Mouse (Mus musculus): ENCODE measurements around the gene Actbl2. TPM values are rescaled to one million over a fixed set of nuclear protein-coding genes. Genes with fewer than 3 reads are reported as not detected.

Gene Actbl2
- polyA plus RNA-seq, 1 experiment from 2014 or later = not detected

DNA sequence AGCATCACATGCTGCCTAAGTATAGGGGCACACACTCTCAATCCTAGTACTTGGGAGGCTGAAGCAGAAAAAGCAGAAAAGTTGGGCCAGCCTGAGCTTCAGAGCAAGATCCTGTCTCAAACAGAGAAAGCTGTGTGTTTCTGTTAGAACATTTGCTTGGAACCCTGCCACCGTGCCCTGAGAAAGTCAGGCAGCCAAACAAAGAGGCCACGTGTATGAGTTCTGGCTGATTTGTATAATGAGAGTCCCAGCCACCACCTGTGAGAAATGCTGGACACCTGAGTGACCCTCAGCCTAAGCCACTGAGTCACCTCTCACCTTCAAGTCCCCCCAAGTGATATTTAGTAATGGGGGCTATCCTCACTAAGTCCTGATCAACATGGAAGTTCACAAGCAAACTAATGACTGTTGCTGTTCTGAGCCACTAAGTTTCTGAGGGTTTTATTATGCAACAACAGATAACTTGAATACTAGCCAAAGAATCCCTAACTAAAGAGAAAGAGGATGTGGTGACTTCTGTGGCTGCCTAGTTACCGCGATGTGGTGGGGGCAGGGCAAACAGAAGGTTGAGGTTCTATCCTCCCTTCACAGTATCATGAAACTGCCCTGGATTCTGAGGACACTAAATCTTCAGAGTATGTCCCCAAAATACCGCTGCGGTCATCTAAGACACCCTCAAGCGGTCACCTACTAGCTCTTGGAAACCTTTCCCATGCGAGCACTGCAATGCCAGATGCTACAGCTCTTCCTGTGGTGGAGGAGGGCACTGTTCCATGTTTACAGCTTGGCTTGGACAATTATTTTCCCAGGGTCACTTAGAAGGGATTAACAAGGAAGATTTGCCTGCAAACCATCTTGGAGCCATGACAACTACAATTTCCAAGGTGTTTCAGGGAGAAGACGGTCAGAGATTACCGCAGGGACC, 31.9 kb downstream of the Actbl2 start:
- Histone ChIP-seq H3K27me3 (replicated peaks) (no peaks in the 10 kb centered on the region), H3K9me3 (replicated peaks) (no peaks in the 10 kb centered on the region), H3K36me3 (no peaks in the 10 kb centered on the region), H3K27ac (no peak overlapping the region), H3K4me1 (no peaks in the 10 kb centered on the region), H3K9ac (no peak overlapping the region), H3K4me2 (no peak overlapping the region), H3K4me3 (no peak overlapping the region)
- no peak for ATAC-seq
- WGBS (ENCODE audit: insufficient replicate concordance) = 45% methylated on average over 10 of the region's 10 CpGs

DNA sequence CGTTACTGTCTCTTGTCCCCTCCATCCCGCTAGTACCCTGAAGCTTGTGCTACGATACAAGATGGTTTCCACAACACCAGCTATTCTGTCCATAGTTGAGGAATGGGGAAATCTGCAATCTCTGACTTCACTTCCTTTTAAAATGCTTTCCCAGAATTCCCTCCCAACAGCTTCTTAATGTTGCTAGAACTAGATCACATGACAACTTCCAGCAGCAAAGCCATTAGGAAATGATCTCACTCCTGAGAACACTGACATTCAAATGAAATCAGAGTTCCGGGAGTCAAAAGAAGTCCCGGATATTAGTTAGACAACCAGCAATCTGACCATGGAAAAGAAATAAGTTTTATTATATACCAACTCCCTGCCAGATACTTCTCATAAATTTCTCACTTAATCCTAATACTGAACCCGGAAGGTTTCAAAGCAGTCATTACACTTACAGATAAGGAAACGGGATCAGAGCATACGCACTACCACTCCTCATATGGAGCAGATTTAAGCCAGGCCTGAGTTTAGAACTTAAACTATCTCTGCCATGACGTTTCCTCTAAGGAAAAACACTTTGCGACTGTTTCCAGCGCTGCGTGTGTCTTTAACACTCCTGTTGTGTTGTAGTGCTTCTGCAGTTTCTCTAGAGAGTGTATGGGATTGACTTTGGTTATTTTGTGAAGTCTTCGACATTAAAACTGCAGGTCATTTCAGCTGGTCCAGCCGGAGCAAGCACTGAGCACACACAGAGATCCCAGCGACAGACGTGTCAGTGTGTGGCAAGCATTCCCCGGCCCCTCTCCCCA, 36.5 kb downstream of the Actbl2 start:
- no peak for ATAC-seq
- peak overlapping the region; percentile 60 for H3K27ac ChIP-seq
- no peaks in the 10 kb centered on the region for H3K9me3 ChIP-seq (replicated peaks)
- 68% methylated on average over 17 of the region's 17 CpGs for WGBS (ENCODE audit: insufficient replicate concordance)
- no peaks in the 10 kb centered on the region for H3K36me3 ChIP-seq
- no peak overlapping the region for H3K4me2 ChIP-seq
- no peaks in the 10 kb centered on the region for H3K4me1 ChIP-seq
- H3K27me3 ChIP-seq (replicated peaks) = no peaks in the 10 kb centered on the region
- H3K9ac ChIP-seq = no peak overlapping the region
- no peak overlapping the region for H3K4me3 ChIP-seq

DNA sequence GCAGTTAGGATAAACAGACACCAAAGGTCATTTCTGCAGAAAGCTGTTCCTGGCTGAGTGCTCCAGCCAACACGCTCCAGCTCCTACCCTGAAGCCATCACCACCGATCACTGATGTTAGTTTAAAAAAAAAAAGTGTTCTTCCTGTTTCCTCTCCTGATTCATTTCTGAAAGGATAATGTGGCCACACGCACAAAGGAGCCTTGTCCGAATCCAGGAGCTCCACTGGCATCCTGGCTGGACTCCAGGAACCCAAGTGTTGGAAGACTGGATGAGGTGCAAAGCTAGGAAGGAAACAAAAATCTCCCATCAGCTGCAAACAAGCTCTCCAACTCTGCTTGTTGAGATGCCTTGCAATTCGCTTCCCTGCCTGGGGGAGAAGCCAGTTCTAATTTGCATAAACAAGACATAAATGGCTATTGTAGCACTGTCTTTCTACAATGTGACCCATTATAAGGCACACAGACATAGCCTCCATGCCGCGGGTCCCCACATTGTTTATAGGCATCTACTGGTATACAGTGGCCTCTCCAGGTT, 37.2 kb downstream of the Actbl2 start:
- H3K4me1 ChIP-seq = no peaks in the 10 kb centered on the region
- no peak overlapping the region for H3K4me2 ChIP-seq
- no peak for ATAC-seq
- H3K9ac ChIP-seq = no peak overlapping the region
- H3K36me3 ChIP-seq = no peaks in the 10 kb centered on the region
- H3K9me3 ChIP-seq (replicated peaks) = no peaks in the 10 kb centered on the region
- no peaks in the 10 kb centered on the region for H3K27me3 ChIP-seq (replicated peaks)
- H3K4me3 ChIP-seq = no peak overlapping the region
- H3K27ac ChIP-seq = peak overlapping the region; percentile 60; the same call in 1 of the 2 replicates
- 54% methylated on average over 7 of the region's 7 CpGs for WGBS (ENCODE audit: insufficient replicate concordance)

DNA sequence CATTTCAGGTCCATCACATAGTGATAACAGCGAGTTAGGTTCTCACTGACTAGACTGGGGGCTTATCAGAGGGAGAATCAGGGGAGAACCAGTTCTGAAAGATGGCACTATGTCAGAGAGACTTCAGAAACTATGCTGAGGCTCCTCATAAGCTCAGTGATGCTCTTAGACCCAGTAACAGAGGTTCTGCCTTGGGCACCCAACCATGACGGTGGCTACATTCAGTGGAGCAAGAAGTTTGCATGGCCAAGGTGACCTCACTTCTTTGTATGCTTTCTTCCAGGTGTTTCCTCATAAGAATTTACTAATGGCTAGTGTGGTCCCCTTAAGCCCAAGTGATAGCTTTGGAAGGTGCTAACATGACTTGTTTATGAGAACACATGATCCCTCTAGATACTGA, 38.7 kb downstream of the Actbl2 start:
- Histone ChIP-seq H3K4me3 (no peak overlapping the region), H3K27ac (no peak overlapping the region), H3K27me3 (replicated peaks) (no peaks in the 10 kb centered on the region), H3K4me1 (no peaks in the 10 kb centered on the region), H3K4me2 (no peak overlapping the region), H3K9me3 (replicated peaks) (no peaks in the 10 kb centered on the region), H3K9ac (no peak overlapping the region), H3K36me3 (no peaks in the 10 kb centered on the region)
- 64% methylated on average over 2 of the region's 2 CpGs for WGBS (ENCODE audit: insufficient replicate concordance)
- ATAC-seq = no peak

DNA sequence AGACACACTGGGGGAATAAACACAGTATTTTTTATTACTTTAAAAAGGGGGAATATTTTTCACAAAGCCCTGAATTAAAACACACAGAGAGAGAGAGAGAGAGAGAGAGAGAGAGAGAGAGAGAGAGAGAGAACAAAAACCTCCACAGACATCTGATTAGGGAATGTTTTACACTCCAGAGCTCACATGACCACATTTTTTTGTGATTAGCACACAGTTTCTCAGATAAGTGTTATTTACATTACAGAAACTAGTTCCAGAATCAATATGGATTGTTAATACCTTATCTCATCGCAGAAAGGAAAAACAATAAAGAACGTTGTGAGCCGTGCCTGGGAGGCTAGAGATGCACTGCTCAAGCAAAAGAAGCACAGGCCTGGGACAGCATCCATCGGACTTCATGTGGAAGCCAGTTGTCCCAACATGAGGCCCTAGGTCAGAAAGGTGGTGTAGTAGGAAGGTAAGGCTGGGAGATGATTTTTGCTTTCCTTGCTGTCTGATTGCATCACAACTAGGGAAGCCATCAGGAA, 40.2 kb downstream of the Actbl2 start:
- no peak overlapping the region for H3K4me2 ChIP-seq
- no peak for ATAC-seq
- H3K27ac ChIP-seq = no peak overlapping the region
- H3K9me3 ChIP-seq (replicated peaks) = no peaks in the 10 kb centered on the region
- H3K9ac ChIP-seq = no peak overlapping the region
- no peaks in the 10 kb centered on the region for H3K4me1 ChIP-seq
- H3K4me3 ChIP-seq = no peak overlapping the region
- H3K27me3 ChIP-seq (replicated peaks) = no peaks in the 10 kb centered on the region
- WGBS (ENCODE audit: insufficient replicate concordance) = 58% methylated on average over 4 of the region's 4 CpGs
- no peaks in the 10 kb centered on the region for H3K36me3 ChIP-seq

DNA sequence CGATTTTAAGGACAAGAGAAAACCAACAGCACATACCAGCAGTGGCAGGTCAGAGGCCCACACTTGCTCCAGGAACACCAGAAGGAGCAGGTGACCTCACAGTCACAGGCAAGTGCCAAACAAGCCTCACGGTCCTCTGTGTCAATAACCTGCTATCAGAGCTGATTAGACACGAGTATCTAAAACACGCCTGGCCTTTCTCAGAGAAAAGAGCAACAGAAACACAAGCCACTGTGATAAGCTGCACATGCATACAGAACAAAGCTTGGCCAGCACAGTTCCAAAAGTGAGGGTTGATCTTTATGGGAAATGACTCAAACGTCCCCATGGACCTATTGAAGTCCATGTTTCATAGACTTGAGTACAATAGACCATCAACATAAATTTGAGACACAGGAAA, 41.2 kb downstream of the Actbl2 start:
- ATAC-seq = no peak
- 45% methylated on average over 5 of the region's 5 CpGs for WGBS (ENCODE audit: insufficient replicate concordance)
- H3K27ac ChIP-seq = no peak overlapping the region

DNA sequence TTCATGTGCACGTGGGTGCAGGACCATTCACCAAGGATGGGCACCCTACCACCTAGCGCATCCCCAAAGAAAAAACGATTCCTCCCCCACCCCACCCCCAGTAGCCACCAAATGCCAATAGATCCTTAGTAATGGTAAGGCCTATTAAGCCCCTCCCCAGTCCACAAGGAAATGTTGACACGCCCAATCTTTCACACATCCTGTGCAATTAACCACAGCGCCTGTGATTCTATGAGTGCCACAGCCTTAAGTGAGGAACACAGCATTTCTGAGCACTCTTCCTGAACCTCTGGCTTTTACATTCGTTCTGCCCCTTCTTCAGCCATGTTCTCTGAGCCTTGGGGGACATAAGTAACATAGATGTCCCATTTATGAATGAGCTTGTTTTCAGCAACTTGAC, 42.8 kb downstream of the Actbl2 start:
- WGBS (ENCODE audit: insufficient replicate concordance) = 53% methylated on average over 6 of the region's 6 CpGs
- Histone ChIP-seq H3K9ac (no peak overlapping the region), H3K27ac (no peak overlapping the region), H3K4me1 (no peaks in the 10 kb centered on the region), H3K4me3 (no peak overlapping the region), H3K36me3 (no peaks in the 10 kb centered on the region), H3K9me3 (replicated peaks) (no peaks in the 10 kb centered on the region), H3K27me3 (replicated peaks) (no peaks in the 10 kb centered on the region; the same call in 1 of the 2 replicates), H3K4me2 (no peak overlapping the region)
- no peak for ATAC-seq

More for the DNA sequence above, 41.2 kb downstream of the Actbl2 start:
- no peaks in the 10 kb centered on the region for H3K9me3 ChIP-seq (replicated peaks)
- no peaks in the 10 kb centered on the region; the same call in 1 of the 2 replicates for H3K27me3 ChIP-seq (replicated peaks)
- no peak overlapping the region for H3K4me3 ChIP-seq
- H3K36me3 ChIP-seq = no peaks in the 10 kb centered on the region
- H3K4me2 ChIP-seq = no peak overlapping the region
- H3K9ac ChIP-seq = no peak overlapping the region
- H3K4me1 ChIP-seq = no peaks in the 10 kb centered on the region

DNA sequence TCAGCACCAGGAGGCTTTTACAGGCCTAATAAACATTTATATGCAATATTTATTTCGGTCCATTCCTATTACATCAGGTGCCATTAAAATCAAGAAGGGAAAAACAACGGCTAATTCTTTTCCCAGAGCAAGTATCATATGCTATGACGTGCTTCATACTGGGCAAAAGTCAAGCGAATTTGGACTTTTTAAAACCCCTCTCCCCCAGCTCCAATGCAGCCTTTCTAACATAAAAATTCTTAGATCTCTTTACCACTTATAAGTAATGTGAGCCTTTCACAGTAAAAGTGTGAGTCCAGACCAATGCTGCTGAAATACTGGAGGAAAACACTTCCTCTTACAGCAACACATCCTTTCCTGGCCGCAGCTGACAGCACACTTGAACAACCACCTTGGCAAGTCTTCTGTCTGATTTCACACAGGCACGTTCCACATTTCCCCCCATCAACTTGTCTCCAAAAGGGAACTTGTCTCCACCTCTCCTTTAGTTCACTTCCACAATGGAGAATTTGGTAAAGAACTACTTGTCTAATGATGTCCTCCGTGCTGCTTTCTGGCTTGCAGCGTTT, 44.4 kb downstream of the Actbl2 start:
- no peaks in the 10 kb centered on the region for H3K36me3 ChIP-seq
- H3K9ac ChIP-seq = no peak overlapping the region
- 56% methylated on average over 8 of the region's 8 CpGs for WGBS (ENCODE audit: insufficient replicate concordance)
- H3K27me3 ChIP-seq (replicated peaks) = no peaks in the 10 kb centered on the region; the same call in 1 of the 2 replicates
- no peaks in the 10 kb centered on the region for H3K9me3 ChIP-seq (replicated peaks)
- H3K4me3 ChIP-seq = no peak overlapping the region
- H3K4me2 ChIP-seq = no peak overlapping the region
- H3K4me1 ChIP-seq = no peaks in the 10 kb centered on the region
- H3K27ac ChIP-seq = no peak overlapping the region
- ATAC-seq = no peak

DNA sequence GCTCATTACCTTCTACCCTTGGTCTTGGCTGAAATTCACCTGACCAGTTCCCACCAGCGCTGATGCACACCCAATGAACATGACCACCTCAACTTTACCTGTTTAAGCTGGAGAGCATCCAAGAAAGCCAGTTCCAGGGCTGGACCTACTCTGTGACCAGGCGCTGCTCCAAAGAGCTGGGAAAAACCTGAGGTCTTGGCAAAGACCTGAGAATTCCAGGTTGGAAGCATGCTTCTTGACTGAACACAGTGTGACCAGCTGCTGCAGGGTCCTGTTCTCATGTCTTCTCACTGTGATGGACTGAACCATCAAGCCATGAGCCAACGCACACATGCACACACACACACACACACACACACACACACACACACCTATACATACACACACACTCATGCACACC, 46.0 kb downstream of the Actbl2 start:
- Histone ChIP-seq H3K27me3 (replicated peaks) (no peaks in the 10 kb centered on the region; the same call in 1 of the 2 replicates), H3K4me3 (no peak overlapping the region), H3K4me2 (no peak overlapping the region), H3K9me3 (replicated peaks) (no peaks in the 10 kb centered on the region), H3K36me3 (no peaks in the 10 kb centered on the region), H3K9ac (no peak overlapping the region), H3K27ac (no peak overlapping the region), H3K4me1 (no peaks in the 10 kb centered on the region)
- ATAC-seq = no peak
- WGBS (ENCODE audit: insufficient replicate concordance) = 68% methylated on average over 3 of the region's 3 CpGs

DNA sequence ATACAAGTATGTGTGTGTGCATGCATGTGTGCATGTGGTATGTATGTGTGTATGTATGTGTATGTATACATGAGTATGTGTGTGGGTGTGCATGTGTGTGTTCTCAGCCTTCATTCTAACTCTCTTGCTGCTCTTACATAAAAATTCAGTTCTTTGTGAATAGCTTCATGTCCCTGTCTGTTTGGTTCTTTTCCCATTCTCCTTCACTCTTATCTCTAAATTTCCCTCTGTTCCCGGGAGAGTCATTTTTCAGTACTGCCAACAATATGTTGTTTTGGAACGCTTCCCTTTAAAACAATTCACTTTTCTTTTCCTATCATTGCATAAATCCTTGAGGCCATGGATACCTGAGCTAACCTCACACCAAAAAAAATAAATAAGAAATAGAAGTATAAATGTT, 46.6 kb downstream of the Actbl2 start:
- no peak for ATAC-seq

DNA sequence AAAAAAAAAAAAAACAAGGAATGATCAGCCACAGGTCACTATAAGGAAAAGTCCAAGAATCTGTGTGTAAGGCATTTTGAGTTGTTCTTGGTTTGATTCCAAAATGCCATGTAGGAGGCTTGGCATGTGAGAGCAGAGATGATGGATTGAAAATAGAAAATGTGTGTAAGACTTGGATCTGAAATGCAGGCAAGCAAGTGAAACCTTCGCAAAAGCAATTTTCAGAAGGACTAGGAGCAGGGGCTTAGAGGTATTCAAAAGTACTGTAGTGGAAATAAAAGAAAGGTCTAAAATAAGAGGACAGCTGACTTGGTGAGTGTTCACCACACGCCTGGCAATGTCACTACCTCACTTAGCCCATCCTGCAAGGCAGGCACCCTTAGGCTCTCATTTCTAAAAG, 49.4 kb downstream of the Actbl2 start:
- Histone ChIP-seq H3K4me3 (no peak overlapping the region), H3K9me3 (replicated peaks) (no peaks in the 10 kb centered on the region), H3K27me3 (replicated peaks) (no peaks in the 10 kb centered on the region; the same call in 1 of the 2 replicates), H3K4me1 (no peaks in the 10 kb centered on the region), H3K36me3 (no peaks in the 10 kb centered on the region), H3K9ac (no peak overlapping the region), H3K27ac (no peak overlapping the region), H3K4me2 (no peak overlapping the region)
- WGBS (ENCODE audit: insufficient replicate concordance) = 63% methylated on average over 2 of the region's 2 CpGs
- no peak for ATAC-seq

More for the DNA sequence above, 46.6 kb downstream of the Actbl2 start:
- no peak overlapping the region for H3K4me3 ChIP-seq
- H3K4me2 ChIP-seq = no peak overlapping the region
- no peaks in the 10 kb centered on the region for H3K36me3 ChIP-seq
- no peaks in the 10 kb centered on the region; the same call in 1 of the 2 replicates for H3K27me3 ChIP-seq (replicated peaks)
- H3K9ac ChIP-seq = no peak overlapping the region
- WGBS (ENCODE audit: insufficient replicate concordance) = 56% methylated on average over 2 of the region's 2 CpGs
- no peaks in the 10 kb centered on the region for H3K4me1 ChIP-seq
- no peaks in the 10 kb centered on the region for H3K9me3 ChIP-seq (replicated peaks)
- H3K27ac ChIP-seq = no peak overlapping the region
